Mouse (Mus musculus): ENCODE results near the gene Itgae.

Gene Itgae

DNA sequence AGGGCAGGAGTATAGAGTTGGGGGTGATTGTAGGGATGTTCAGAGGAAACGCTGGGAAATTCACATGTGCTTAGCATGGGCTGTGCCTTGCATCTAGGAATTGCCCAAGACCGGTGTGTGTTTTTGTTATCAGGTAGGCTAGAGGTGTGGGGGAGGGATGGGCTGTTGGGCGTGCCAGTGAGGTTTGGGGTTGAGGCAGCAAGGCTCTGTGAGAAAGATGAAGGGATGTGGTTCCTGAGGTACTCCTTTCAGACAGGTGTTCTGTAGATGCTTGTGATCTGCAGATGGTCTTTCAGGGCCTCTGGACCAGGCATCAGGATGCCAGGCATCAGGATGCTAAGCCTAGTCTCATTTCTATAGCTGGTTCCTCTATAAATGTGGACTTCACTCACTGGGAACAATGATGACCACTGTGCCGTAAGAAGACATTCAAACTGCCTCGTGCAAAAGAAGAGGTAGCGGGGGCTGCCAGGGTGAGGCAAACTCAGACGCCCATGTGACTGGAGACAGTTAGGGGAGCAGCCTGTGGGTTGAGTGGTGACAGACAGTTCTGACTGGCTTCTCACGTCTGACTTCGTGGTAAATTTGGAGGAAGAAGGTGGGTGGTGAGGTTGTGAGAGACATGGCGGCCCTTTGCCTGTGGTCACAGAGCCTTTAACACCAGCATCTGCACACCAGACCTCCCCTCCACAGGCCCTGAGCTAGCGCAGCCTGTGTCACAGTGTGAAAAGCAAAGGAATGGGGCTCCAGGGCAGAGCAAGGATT is 4.0 kb downstream of the Itgae start:
- DNase-seq (ENCODE audit: low spot score), result no peak

DNA sequence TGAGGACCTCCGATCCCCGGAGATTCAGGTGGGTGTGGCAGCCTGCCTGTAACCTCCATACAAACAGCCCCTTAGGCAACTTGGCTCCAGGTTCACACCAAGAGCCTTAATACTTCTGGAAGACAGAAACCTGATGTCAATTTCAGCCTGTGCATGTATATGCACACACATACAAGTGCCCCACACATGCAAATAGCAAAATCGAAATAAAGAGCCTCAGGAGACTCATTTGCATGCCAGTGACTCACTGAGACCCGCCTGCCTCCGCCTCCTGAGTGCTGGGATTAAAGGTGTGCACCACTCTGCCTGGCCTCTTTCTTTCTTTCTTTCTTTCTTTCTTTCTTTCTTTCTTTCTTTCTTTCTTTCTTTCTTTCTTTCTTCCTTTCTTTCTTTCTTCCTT is 8.5 kb downstream of the Itgae start:
- DNase-seq (ENCODE audit: low spot score), result no peak

GRCm38 (mm10) chr11:73099976-73100750 is 9.8 kb downstream of the Itgae start:
- DNase-seq (ENCODE audit: low spot score), result no peak

GRCm38 (mm10) chr11:73101308-73101707 is 10.9 kb downstream of the Itgae start:
- DNase-seq (ENCODE audit: low spot score), result no peak

GRCm38 (mm10) chr11:73105246-73105645 is 14.9 kb downstream of the Itgae start:
- DNase-seq (ENCODE audit: low spot score), result no peak

GRCm38 (mm10) chr11:73107358-73107757 is 17.0 kb downstream of the Itgae start:
- peak; percentile 22 for DNase-seq (ENCODE audit: low spot score)

GRCm38 (mm10) chr11:73108195-73108897 is 18.0 kb downstream of the Itgae start:
- no peak for DNase-seq (ENCODE audit: low spot score)

- no peak for DNase-seq (ENCODE audit: low spot score)
These were observed 18.7 kb downstream of the Itgae start for GRCm38 (mm10) chr11:73108898-73109625.

- no peak for DNase-seq (ENCODE audit: low spot score)
These were observed 19.6 kb downstream of the Itgae start for GRCm38 (mm10) chr11:73109941-73110340.

DNA sequence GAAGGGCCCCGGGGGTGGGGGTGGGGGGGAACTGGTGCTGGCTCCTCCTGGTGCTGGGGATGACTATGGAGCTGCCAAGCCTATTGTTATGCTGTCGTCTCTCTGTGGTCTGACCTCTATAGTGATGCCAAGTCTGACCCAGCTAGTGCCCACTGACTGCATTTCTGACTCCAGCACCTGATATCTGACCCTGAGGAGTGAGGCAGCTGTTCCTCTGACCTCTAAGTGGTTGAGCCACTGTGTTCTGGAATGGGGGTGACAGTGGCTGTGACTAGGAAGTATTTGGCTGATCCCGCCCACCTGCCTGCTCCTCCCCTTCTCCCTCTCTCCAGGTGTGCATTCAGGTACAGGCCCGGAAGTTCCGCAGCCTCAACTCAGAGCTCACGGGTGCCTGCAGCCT is 21.0 kb downstream of the Itgae start:
- no peak for DNase-seq (ENCODE audit: low spot score)

DNA sequence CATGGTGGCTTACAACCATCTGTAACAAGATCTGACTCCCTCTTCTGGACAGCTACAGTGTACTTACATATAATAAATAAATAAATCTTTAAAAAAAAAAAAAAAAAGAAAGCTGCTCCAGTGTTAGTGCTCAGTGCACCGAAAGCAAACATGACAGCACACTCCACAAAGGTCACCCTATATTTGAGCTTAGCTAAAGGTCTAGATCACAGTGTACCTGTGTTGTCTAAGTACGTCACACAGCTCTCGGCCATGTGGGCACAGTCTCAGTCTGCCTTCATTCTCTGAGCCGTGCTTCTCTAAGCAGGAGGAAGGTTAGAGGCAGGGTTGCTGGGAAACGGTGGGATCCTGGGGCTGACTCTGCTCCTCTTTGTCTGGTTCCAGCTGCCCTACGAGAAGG is 36.1 kb downstream of the Itgae start:
- DNase-seq (ENCODE audit: low spot score), result no peak

DNA sequence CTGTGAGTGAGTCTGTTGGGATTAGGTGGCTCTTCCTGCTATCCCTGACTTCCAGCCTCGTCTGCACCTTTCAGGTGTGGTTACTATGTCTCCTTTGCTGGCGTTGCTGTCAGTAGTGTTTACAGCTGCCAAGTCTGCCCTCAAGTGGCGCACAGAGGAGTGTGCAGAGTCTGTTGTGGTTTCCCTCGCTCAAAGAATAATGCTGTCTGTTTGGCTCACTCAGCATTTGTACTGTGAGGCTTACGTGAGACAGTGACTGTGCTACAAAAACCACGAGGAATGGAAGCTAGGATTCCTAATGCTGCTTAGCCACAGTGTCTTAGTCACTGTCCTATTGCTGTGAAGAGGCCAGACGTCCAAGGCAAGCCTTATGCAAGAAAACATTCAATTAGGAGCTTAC is 40.6 kb downstream of the Itgae start:
- no peak for DNase-seq (ENCODE audit: low spot score)

DNA sequence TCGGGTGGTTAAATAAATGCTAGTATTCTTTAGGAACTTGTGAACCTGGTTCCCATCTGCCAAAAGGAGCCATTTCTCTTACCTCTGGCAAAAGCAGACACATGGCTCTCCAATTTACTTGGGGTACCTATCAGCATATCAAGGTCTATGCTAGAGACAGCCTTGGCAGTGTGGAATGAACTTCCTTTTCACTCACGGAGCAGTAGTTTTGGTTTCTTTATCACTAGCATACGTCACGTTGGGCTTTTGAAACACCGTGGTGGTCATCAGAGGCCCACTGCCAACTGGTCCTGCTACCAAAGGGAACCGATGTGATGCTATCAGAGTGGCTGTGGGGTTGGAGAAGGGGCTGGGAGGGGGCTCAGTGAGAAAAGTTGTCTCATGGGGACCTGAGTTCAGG is 42.6 kb downstream of the Itgae start:
- no peak for DNase-seq (ENCODE audit: low spot score)

DNA sequence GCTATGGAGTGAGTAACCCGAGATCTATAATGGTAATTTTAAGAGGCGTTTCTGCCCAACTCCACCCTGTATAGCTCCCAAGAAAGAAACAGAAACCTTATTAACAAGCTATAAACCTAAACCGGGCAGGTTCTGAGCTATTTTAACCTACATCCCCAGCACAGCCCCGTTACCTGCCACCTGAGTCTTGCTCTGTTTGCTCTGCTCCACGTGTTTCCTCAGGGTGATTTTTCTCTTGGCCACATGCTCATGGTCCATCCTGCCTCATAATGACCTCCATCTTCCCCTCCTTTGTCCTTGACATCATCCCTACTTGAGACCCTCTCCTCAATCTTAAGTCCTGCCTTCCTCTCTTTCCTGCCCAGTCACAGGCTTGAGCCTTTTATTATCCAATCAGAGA is 43.8 kb downstream of the Itgae start:
- no peak for DNase-seq (ENCODE audit: low spot score)

DNA sequence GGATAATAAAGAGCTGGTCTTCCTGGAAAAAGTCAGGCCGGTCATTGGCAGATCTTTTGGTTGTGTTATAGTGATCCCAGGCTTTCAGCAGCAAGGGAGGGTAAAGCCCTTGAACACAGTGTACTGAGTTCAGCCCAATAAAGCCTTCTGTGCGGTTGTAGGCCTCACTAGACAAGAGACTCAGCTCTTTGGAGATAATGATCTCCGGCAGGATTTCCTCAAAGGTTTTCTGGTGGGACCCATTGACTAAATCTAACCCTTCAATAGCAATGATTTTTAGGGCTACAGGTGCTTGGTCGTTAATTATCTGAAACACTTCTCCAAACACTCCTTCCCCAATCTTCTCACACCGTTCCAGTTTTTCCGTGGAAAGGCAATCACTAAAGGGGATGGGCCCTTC is 46.2 kb downstream of the Itgae start:
- no peak for DNase-seq (ENCODE audit: low spot score)

DNA sequence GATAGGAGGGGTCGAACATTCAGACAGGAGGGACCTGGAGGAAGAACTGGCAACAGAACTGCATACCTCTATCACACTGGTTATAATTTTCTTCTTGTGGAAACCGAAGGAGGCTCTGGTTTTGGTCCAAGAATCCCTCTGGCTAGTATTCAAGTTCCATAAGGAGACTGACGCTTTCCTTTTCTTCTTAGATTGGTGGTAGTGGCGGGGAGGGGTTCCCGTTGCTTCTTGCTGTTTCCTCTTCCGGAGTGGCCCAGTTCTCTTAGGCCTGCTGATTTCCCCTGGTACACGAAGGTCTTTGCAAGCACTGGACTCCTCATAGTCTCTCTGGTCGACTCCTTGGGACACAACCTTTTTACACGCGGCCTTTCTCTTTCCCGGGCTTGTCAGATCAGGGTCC is 46.7 kb downstream of the Itgae start:
- no peak for DNase-seq (ENCODE audit: low spot score)

DNA sequence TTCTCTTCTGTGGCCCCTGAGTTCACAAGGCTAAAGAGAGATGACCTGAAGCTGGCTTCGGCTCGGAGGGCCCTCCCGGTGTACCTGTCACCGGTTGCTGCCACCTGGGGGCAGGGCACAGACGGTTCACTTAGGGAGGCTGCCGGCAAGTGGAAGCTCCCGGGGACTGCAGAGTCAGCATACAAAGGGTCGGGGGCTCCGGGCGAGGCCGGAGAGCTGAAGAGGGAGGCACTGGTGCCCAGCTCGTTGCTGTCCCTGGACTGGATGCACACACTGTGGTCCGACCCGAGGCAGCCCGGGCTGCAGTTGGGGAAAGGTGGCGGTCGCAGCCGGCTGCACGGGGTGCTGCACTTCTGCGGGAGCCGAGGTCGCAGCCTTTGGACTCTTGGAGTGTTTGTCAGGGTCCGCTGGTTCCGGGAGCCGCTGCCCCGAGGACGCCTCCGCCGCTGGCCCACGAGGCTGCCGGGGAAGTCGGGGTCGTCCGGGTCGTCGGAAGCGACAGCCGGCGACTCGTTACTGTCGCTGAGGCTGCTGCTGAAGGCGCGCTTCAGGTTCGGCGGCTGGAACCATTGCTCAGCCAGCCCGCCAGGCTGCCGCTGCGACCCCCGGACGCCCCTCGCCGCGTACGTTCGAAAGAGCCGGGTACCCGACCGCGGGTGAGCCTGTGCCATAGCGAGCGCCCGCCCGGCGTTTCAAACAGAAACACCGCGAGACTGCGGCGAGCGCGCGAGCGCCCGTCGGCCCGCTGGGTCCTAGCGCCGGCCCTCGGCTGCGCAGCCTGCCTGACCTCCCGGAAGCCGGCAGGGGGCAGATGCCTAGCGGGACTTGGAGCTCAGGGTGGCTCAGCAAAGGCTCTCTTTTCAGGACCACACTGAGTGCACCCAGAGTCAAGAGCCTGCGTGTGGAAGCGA is 47.5 kb downstream of the Itgae start, which contains the start of gene Haspin:
Gene Haspin (minus strand): TSS at position 704 of the 911 bp plus-strand sequence.
- DNase-seq (ENCODE audit: low spot score), result peak; percentile 91

DNA sequence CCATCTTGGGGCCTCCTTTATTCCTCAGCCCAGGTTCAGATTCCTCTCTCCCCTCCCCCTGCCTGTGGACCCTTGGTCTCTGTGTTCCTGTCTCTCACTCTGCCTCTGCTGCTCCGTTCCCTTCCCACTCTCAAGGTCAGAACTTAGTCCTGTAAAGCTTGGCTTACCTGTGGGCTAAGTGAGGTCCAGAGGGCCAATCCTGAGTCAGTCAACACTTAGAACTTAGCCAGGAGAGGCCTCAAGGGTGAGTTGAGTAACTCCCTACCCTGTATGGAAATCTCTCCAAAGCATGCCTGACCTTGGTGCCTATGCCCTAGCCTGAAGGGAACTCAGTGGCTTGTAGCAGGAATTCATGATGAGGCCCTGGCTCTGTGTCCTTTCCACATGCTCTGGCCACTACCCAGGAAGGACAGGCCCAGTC is 53.9 kb downstream of the Itgae start:
- DNase-seq (ENCODE audit: low spot score), result no peak

DNA sequence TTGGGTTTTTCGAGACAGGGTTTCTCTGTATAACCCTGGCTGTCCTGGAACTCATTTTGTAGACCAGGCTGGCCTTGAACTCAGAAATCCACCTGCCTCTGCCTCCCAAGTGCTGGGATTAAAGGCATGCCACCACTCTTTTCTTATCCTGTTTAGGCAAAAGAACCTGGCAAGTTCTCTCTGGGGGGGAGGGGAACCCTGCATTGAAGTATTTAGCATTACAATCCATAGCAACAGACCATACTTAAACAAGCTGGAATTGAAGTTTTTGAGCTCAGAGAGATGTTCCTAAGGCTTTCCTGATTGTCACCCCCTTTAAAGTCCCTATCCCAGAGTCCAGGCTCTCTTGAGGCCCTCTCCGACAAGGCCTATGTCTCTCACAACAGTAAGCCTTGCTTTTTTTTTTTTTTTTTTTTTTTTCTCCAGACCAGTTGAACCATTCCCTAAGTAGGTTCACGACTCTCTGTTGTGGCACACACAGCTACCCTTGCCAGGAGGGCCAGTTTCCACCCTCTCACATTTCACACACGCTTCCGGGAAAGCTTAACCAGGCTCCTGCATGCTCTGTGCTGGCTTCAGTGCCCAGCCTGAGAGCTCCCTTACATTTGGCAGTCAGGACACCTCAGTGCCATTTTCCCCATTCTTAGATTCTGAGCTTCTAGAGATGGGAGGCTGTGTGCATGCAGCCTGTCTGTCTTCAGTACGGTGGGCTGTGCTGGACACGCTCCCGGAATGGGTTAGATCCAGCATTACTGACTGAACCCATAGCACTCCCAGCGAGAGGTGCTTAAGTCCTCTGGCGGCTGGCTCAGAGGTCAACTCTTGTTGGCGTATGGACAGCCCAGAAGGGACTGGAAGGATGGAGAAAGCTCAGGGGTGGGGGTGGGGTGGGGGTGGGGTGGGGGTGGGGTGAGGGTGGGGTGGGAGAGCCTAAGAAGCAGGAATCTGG is 55.9 kb downstream of the Itgae start:
- DNase-seq (ENCODE audit: low spot score), result no peak

GRCm38 (mm10) chr11:73146975-73147365 is 56.6 kb downstream of the Itgae start:
- no peak for DNase-seq (ENCODE audit: low spot score)
